Mouse (Mus musculus): ENCODE results near the gene Slc22a13.
"Not testable (repeated sequence)": the region's sequence is repeated elsewhere in the genome, so short reads cannot be mapped to it uniquely, and the experiment has no call there.

The Slc22a13 gene

GRCm38 (mm10) chr9:119208998-119209397 is at the start of gene Slc22a13:
Gene Slc22a13, minus strand, starts transcription at chr9:119209098.
- DNase-seq (ENCODE audit: low spot score in 2 of 2), result no peak

GRCm38 (mm10) chr9:119258128-119258527 is 49.2 kb upstream of the Slc22a13 start:
- no peak for DNase-seq (ENCODE audit: low spot score in 2 of 2)

- DNase-seq (ENCODE audit: low spot score in 2 of 2), result no peak
Observed at GRCm38 (mm10) chr9:119256161-119256560, 47.3 kb upstream of the Slc22a13 start.

GRCm38 (mm10) chr9:119255096-119255495 is 46.2 kb upstream of the Slc22a13 start:
- DNase-seq (ENCODE audit: low spot score in 2 of 2), result no peak

- no peak for DNase-seq (ENCODE audit: low spot score in 2 of 2)
Observed at GRCm38 (mm10) chr9:119254187-119254586, 45.3 kb upstream of the Slc22a13 start.

- DNase-seq (ENCODE audit: low spot score in 2 of 2), result no peak
Observed at GRCm38 (mm10) chr9:119247996-119248395, 39.1 kb upstream of the Slc22a13 start.

GRCm38 (mm10) chr9:119246826-119247225 is 37.9 kb upstream of the Slc22a13 start:
- DNase-seq (ENCODE audit: low spot score in 2 of 2), result no peak

- DNase-seq (ENCODE audit: low spot score in 2 of 2), result no peak
Observed at GRCm38 (mm10) chr9:119243981-119244380, 35.1 kb upstream of the Slc22a13 start.

GRCm38 (mm10) chr9:119241169-119241865 is 32.4 kb upstream of the Slc22a13 start:
- no peak for DNase-seq (ENCODE audit: low spot score in 2 of 2)

GRCm38 (mm10) chr9:119240286-119240997 is 31.5 kb upstream of the Slc22a13 start:
- peak in 1 of 2 experiments; percentile 21 for DNase-seq (ENCODE audit: low spot score in 2 of 2)

GRCm38 (mm10) chr9:119239274-119239673 is 30.4 kb upstream of the Slc22a13 start:
- no peak for DNase-seq (ENCODE audit: low spot score in 2 of 2)

- DNase-seq (ENCODE audit: low spot score in 2 of 2), result no peak
Observed at GRCm38 (mm10) chr9:119238796-119239195, 29.9 kb upstream of the Slc22a13 start.

GRCm38 (mm10) chr9:119231552-119231951 is 22.7 kb upstream of the Slc22a13 start:
- no peak for DNase-seq (ENCODE audit: low spot score in 2 of 2)

GRCm38 (mm10) chr9:119230829-119231228 is 21.9 kb upstream of the Slc22a13 start:
- DNase-seq (ENCODE audit: low spot score in 2 of 2), result no peak

- no peak for DNase-seq (ENCODE audit: low spot score in 2 of 2)
Observed at GRCm38 (mm10) chr9:119220249-119220648, 11.4 kb upstream of the Slc22a13 start.

- DNase-seq (ENCODE audit: low spot score in 2 of 2), result no peak
Observed at GRCm38 (mm10) chr9:119219667-119220066, 10.8 kb upstream of the Slc22a13 start.

GRCm38 (mm10) chr9:119215341-119215740 is 6.4 kb upstream of the Slc22a13 start:
- DNase-seq (ENCODE audit: low spot score in 2 of 2), result not testable (repeated sequence)

- DNase-seq (ENCODE audit: low spot score in 2 of 2), result no peak
Observed at GRCm38 (mm10) chr9:119214601-119215000, 5.7 kb upstream of the Slc22a13 start.

- DNase-seq (ENCODE audit: low spot score in 2 of 2), result no peak
Observed at GRCm38 (mm10) chr9:119212996-119213395, 4.1 kb upstream of the Slc22a13 start.

- DNase-seq (ENCODE audit: low spot score in 2 of 2), result no peak
Observed at GRCm38 (mm10) chr9:119207113-119207512, 1.8 kb downstream of the Slc22a13 start.

GRCm38 (mm10) chr9:119206666-119207065 is 2.2 kb downstream of the Slc22a13 start:
- no peak for DNase-seq (ENCODE audit: low spot score in 2 of 2)

GRCm38 (mm10) chr9:119205756-119206155 is 3.1 kb downstream of the Slc22a13 start:
- no peak for DNase-seq (ENCODE audit: low spot score in 2 of 2)

GRCm38 (mm10) chr9:119203617-119204016 is 5.3 kb downstream of the Slc22a13 start:
- no peak for DNase-seq (ENCODE audit: low spot score in 2 of 2)

All from left cerebral cortex, adult 9 months (tissue).